Mouse (Mus musculus) stomach, postnatal 0 days (tissue): ENCODE results near the gene Socs7.

Source experiments
- CTCF ChIP-seq: IDR thresholded peaks from 2 replicates; pipeline ENCODE4 v1.5.1; 2016; ENCODE audit warnings: antibody characterized with exemption, low read depth, mild to moderate bottlenecking, moderate library complexity
- EP300 ChIP-seq: optimal IDR thresholded peaks from 2 replicates; pipeline ENCODE3; 2016; ENCODE audit warnings: antibody characterized with exemption

DNA sequence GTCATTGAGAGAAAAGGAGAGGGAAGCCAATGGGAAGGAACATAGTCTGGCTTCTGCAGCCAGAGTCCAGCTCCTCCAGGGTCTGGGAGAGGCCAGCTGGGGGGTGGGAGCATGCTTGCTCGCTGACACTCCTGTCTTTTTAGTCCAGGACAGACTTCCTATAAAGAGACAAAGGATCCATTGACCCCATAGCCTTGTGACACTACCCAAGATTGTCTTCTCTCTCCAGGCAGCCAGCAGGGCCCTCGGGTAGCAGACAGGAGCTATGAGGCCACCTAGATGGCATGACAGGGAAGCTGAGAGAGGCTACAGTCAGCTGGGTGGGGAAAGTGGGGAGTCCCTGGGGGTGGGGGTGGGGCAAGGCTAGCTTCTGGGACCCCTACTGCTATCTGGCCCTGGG is 40.4 kb downstream of the Socs7 start:
- TF ChIP-seq EP300 (no peak), CTCF (no peak)
